Mouse (Mus musculus): ENCODE measurements around the gene Lrrc10b. TPM values are rescaled to one million over a fixed set of nuclear protein-coding genes. Genes with fewer than 3 reads are reported as not detected.

Gene Lrrc10b
- 0.40 and 1.1 TPM in 2 replicates for polyA plus RNA-seq (2015; fragmentation: Nextera tagmentation; extraction: Ambion mirVana)

GRCm38 (mm10) chr19:10456752-10457483 is at the start of gene Lrrc10b:
Gene Lrrc10b, minus strand, starts transcription at chr19:10457473.
- H3K27me3 ChIP-seq, result peaks cover 60% of the 10 kb centered on the region
- peak; percentile 77 for ATAC-seq (replicated peaks)

GRCm38 (mm10) chr19:10502571-10502970 is 45.3 kb upstream of the Lrrc10b start:
- WGBS, result 1% methylated on average over 4 of the region's 4 CpGs
- Histone ChIP-seq H3K4me2 (replicated peaks) (no peak overlapping the region), H3K4me3 (no peak overlapping the region), H3K9ac (replicated peaks) (no peak overlapping the region), H3K27ac (replicated peaks) (no peak overlapping the region), H3K36me3 (peaks cover 29% of the 10 kb centered on the region), H3K9me3 (no peaks in the 10 kb centered on the region), H3K4me1 (no peaks in the 10 kb centered on the region), H3K27me3 (no peaks in the 10 kb centered on the region)
- peak; percentile 69; the same call in 1 of the 2 replicates for ATAC-seq (replicated peaks)

More at GRCm38 (mm10) chr19:10456752-10457483, at the start of gene Lrrc10b:
- H3K4me1 ChIP-seq, result peaks cover 24% of the 10 kb centered on the region
- H3K4me2 ChIP-seq (replicated peaks), result peak within 1 kb of the TSS; percentile 85
- peak within 1 kb of the TSS; percentile 41 for H3K9ac ChIP-seq (replicated peaks)
- under 1% methylated on average over 89 of the region's 96 CpGs for WGBS
- peak within 1 kb of the TSS; percentile 52 for H3K4me3 ChIP-seq
- no peaks in the 10 kb centered on the region for H3K36me3 ChIP-seq
- H3K9me3 ChIP-seq, result no peaks in the 10 kb centered on the region
- peak within 1 kb of the TSS; percentile 59 for H3K27ac ChIP-seq (replicated peaks)

- ATAC-seq (replicated peaks), result no peak
- Histone ChIP-seq H3K4me1 (no peaks in the 10 kb centered on the region), H3K9ac (replicated peaks) (no peak overlapping the region), H3K36me3 (peaks cover 24% of the 10 kb centered on the region), H3K27me3 (no peaks in the 10 kb centered on the region), H3K9me3 (no peaks in the 10 kb centered on the region), H3K4me3 (no peak overlapping the region), H3K4me2 (replicated peaks) (no peak overlapping the region), H3K27ac (replicated peaks) (no peak overlapping the region)
- 96% methylated on average over 8 of the region's 8 CpGs for WGBS
Observed at GRCm38 (mm10) chr19:10500581-10500980, 43.3 kb upstream of the Lrrc10b start.

GRCm38 (mm10) chr19:10497512-10498160 is 40.4 kb upstream of the Lrrc10b start:
- ATAC-seq (replicated peaks), result no peak

GRCm38 (mm10) chr19:10496976-10497375 is 39.7 kb upstream of the Lrrc10b start:
- Histone ChIP-seq H3K4me3 (no peak overlapping the region), H3K36me3 (peaks cover 16% of the 10 kb centered on the region), H3K27ac (replicated peaks) (no peak overlapping the region), H3K9ac (replicated peaks) (no peak overlapping the region), H3K4me1 (no peaks in the 10 kb centered on the region), H3K27me3 (no peaks in the 10 kb centered on the region), H3K4me2 (replicated peaks) (no peak overlapping the region), H3K9me3 (no peaks in the 10 kb centered on the region)
- 39% methylated on average over 2 of the region's 2 CpGs for WGBS
- no peak for ATAC-seq (replicated peaks)

More at GRCm38 (mm10) chr19:10497512-10498160, 40.4 kb upstream of the Lrrc10b start:
- Histone ChIP-seq H3K9ac (replicated peaks) (no peak overlapping the region), H3K4me3 (no peak overlapping the region), H3K27ac (replicated peaks) (no peak overlapping the region), H3K4me1 (no peaks in the 10 kb centered on the region), H3K36me3 (peaks cover 17% of the 10 kb centered on the region), H3K4me2 (replicated peaks) (no peak overlapping the region), H3K9me3 (no peaks in the 10 kb centered on the region), H3K27me3 (no peaks in the 10 kb centered on the region)
- 68% methylated on average over 8 of the region's 8 CpGs for WGBS

GRCm38 (mm10) chr19:10495670-10496069 is 38.4 kb upstream of the Lrrc10b start:
- no peak overlapping the region for H3K4me2 ChIP-seq (replicated peaks)
- no peaks in the 10 kb centered on the region for H3K9me3 ChIP-seq
- ATAC-seq (replicated peaks), result no peak
- H3K4me3 ChIP-seq, result no peak overlapping the region
- H3K27ac ChIP-seq (replicated peaks), result no peak overlapping the region
- WGBS, result 100% methylated on average over 1 of the region's 1 CpGs
- H3K27me3 ChIP-seq, result no peaks in the 10 kb centered on the region
- H3K9ac ChIP-seq (replicated peaks), result no peak overlapping the region
- H3K36me3 ChIP-seq, result 0 out of 2 replicates have a peak, but pooled peaks cover 4% of the 10 kb centered on the region
- no peaks in the 10 kb centered on the region for H3K4me1 ChIP-seq

- 24% methylated on average over 9 of the region's 9 CpGs for WGBS
- H3K4me3 ChIP-seq, result no peak overlapping the region
- H3K27me3 ChIP-seq, result 0 out of 2 replicates have a peak, but pooled peaks cover 4% of the 10 kb centered on the region
- no peaks in the 10 kb centered on the region for H3K36me3 ChIP-seq
- H3K9ac ChIP-seq (replicated peaks), result no peak overlapping the region
- no peak overlapping the region for H3K4me2 ChIP-seq (replicated peaks)
- ATAC-seq (replicated peaks), result peak; percentile 86
- peaks cover 3% of the 10 kb centered on the region; the same call in 1 of the 2 replicates for H3K4me1 ChIP-seq
- H3K27ac ChIP-seq (replicated peaks), result no peak overlapping the region
- H3K9me3 ChIP-seq, result no peaks in the 10 kb centered on the region
Observed at GRCm38 (mm10) chr19:10486264-10486738, 29.0 kb upstream of the Lrrc10b start.

GRCm38 (mm10) chr19:10482703-10483102 is 25.4 kb upstream of the Lrrc10b start, which contains the start of gene Ppp1r32:
Gene Ppp1r32, minus strand, starts transcription at chr19:10482928.
- Histone ChIP-seq H3K27me3 (0 out of 2 replicates have a peak, but pooled peaks cover 4% of the 10 kb centered on the region), H3K4me2 (replicated peaks) (no peak within 1 kb of the TSS), H3K27ac (replicated peaks) (no peak within 1 kb of the TSS), H3K36me3 (no peaks in the 10 kb centered on the region), H3K4me1 (peaks cover 3% of the 10 kb centered on the region; the same call in 1 of the 2 replicates), H3K9ac (replicated peaks) (no peak within 1 kb of the TSS), H3K9me3 (no peaks in the 10 kb centered on the region), H3K4me3 (no peak within 1 kb of the TSS)
- 27% methylated on average over 6 of the region's 6 CpGs for WGBS
- ATAC-seq (replicated peaks), result peak; percentile 48; the same call in 1 of the 2 replicates

- no peaks in the 10 kb centered on the region for H3K9me3 ChIP-seq
- no peaks in the 10 kb centered on the region for H3K27me3 ChIP-seq
- H3K4me1 ChIP-seq, result peaks cover 3% of the 10 kb centered on the region; the same call in 1 of the 2 replicates
- H3K27ac ChIP-seq (replicated peaks), result no peak overlapping the region
- 69% methylated on average over 4 of the region's 4 CpGs for WGBS
- no peaks in the 10 kb centered on the region for H3K36me3 ChIP-seq
- H3K4me2 ChIP-seq (replicated peaks), result no peak overlapping the region
- H3K4me3 ChIP-seq, result no peak overlapping the region
- H3K9ac ChIP-seq (replicated peaks), result no peak overlapping the region
- no peak for ATAC-seq (replicated peaks)
Observed at GRCm38 (mm10) chr19:10479541-10479940, 22.3 kb upstream of the Lrrc10b start.

GRCm38 (mm10) chr19:10473779-10474178 is 16.5 kb upstream of the Lrrc10b start:
- WGBS, result 16% methylated on average over 6 of the region's 6 CpGs
- no peak overlapping the region for H3K4me2 ChIP-seq (replicated peaks)
- no peaks in the 10 kb centered on the region for H3K27me3 ChIP-seq
- H3K27ac ChIP-seq (replicated peaks), result no peak overlapping the region
- ATAC-seq (replicated peaks), result no peak
- H3K36me3 ChIP-seq, result no peaks in the 10 kb centered on the region
- no peaks in the 10 kb centered on the region for H3K9me3 ChIP-seq
- no peaks in the 10 kb centered on the region for H3K4me1 ChIP-seq
- H3K9ac ChIP-seq (replicated peaks), result no peak overlapping the region
- no peak overlapping the region for H3K4me3 ChIP-seq

GRCm38 (mm10) chr19:10472958-10473357 is 15.7 kb upstream of the Lrrc10b start:
- no peak for ATAC-seq (replicated peaks)
- Histone ChIP-seq H3K4me1 (no peaks in the 10 kb centered on the region), H3K27ac (replicated peaks) (no peak overlapping the region), H3K9me3 (no peaks in the 10 kb centered on the region), H3K4me2 (replicated peaks) (no peak overlapping the region), H3K36me3 (no peaks in the 10 kb centered on the region), H3K9ac (replicated peaks) (no peak overlapping the region), H3K4me3 (no peak overlapping the region), H3K27me3 (no peaks in the 10 kb centered on the region)
- WGBS, result 77% methylated on average over 3 of the region's 3 CpGs

- Histone ChIP-seq H3K4me1 (no peaks in the 10 kb centered on the region), H3K27ac (replicated peaks) (no peak overlapping the region), H3K27me3 (no peaks in the 10 kb centered on the region), H3K4me2 (replicated peaks) (no peak overlapping the region), H3K9ac (replicated peaks) (no peak overlapping the region), H3K9me3 (no peaks in the 10 kb centered on the region), H3K4me3 (no peak overlapping the region), H3K36me3 (no peaks in the 10 kb centered on the region)
- 64% methylated on average over 8 of the region's 8 CpGs for WGBS
- no peak for ATAC-seq (replicated peaks)
Observed at GRCm38 (mm10) chr19:10469171-10469658, 11.9 kb upstream of the Lrrc10b start.

Measured in forebrain, embryonic 15.5 days (tissue).